Mouse (Mus musculus): ENCODE measurements around the gene Vps53. TPM values are rescaled to one million over a fixed set of nuclear protein-coding genes. Genes with fewer than 3 reads are reported as not detected.
A peak's percentile ranks its signal among the peaks of the same experiment; 100 is the strongest.

The Vps53 gene
- polyA plus RNA-seq, 1 experiment: 64.3 TPM

DNA sequence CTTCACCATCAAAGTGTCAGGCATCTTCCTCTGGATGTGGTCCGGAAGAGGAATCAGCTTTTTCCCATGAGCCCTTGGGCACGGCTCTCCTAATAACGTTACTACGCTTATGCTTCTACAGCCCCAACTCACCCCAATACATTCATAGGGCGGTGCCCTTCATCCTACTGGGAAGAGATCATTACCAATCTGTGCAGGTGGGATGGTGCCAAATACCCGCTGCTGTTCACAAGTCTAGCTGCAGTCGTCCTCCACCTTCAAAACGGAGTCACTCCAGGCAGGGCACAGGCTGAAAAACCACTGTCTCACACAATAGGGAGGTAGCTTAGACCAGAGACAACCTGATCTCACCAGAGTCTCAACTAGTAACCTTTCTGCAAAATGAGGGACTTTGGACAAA lies 144.3 kb downstream of the Vps53 start:
- peaks cover 32% of the 10 kb centered on the region for H3K4me1 ChIP-seq (ENCODE audit: control insufficient read depth, insufficient read depth, low read length)
- no peak overlapping the region for H3K4me3 ChIP-seq (replicated peaks; ENCODE audit: insufficient read depth, low read depth, low read length)
- WGBS: 12% methylated on average over 8 of the region's 8 CpGs
- no peaks in the 10 kb centered on the region for H3K27me3 ChIP-seq (ENCODE audit: control insufficient read depth, insufficient read depth, low read length)
- H3K27ac ChIP-seq (ENCODE audit: insufficient read depth, low read length): peak overlapping the region; percentile 24; the same call in 1 of the 2 replicates
- DNase-seq: peak; percentile 68 to 76
- TF ChIP-seq POLR2A (IDR thresholded peaks at IDR 0.05; ENCODE audit: borderline replicate concordance, insufficient read depth, low read length): no peak
- TF ChIP-seq CTCF (IDR thresholded peaks at IDR 0.05; ENCODE audit: borderline replicate concordance, insufficient read depth, low read depth, low read length): no peak

DNA sequence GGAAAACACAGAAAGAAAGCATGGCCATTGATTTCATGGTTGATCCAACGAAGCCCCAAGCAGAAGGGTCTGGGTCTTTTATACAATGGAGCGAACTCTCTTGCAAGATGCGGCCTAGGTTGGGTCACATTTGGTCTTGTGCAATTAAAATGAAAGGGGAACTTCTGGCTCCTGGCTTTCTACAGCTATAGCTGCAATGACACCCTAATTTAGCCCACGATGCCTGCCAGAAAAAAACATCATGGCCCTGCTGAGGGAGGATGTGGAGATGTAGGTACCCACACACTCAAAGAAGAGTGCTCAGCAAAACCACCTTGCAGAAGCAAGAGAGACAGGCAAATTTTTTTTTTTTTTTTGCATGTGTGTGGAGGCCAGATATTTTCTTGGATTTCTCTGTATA lies 145.6 kb downstream of the Vps53 start:
- DNase-seq: no peak
- TF ChIP-seq CTCF (IDR thresholded peaks at IDR 0.05; ENCODE audit: borderline replicate concordance, insufficient read depth, low read depth, low read length): no peak
- TF ChIP-seq POLR2A (IDR thresholded peaks at IDR 0.05; ENCODE audit: borderline replicate concordance, insufficient read depth, low read length): no peak
- H3K4me1 ChIP-seq (ENCODE audit: control insufficient read depth, insufficient read depth, low read length): peaks cover 29% of the 10 kb centered on the region
- no peak overlapping the region for H3K4me3 ChIP-seq (replicated peaks; ENCODE audit: insufficient read depth, low read depth, low read length)
- no peaks in the 10 kb centered on the region for H3K27me3 ChIP-seq (ENCODE audit: control insufficient read depth, insufficient read depth, low read length)
- no peak overlapping the region for H3K27ac ChIP-seq (ENCODE audit: insufficient read depth, low read length)
- WGBS: 96% methylated on average over 4 of the region's 4 CpGs

DNA sequence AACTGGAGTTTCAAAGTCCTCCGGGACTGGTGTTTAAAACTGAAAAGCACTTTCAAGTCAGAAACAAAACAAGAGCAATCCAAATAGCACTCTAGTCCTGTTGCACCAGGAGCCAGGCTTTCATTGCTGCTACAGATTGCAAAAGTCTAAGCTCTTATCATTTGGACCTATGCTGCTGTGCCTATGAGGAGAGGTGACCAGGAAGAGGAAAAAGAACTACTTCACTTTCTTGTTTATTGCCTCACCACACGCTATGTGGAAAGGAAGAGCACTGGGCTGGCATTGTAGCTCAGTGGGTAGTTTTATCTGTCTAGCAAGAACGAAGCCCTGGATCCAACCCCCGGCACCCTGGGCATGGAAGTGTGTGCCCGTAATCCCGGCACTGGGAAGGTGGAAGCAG lies 146.1 kb downstream of the Vps53 start:
- H3K27ac ChIP-seq (ENCODE audit: insufficient read depth, low read length): no peak overlapping the region
- 87% methylated on average over 6 of the region's 6 CpGs for WGBS
- TF ChIP-seq CTCF (IDR thresholded peaks at IDR 0.05; ENCODE audit: borderline replicate concordance, insufficient read depth, low read depth, low read length) (no peak), POLR2A (IDR thresholded peaks at IDR 0.05; ENCODE audit: borderline replicate concordance, insufficient read depth, low read length) (no peak)
- no peak overlapping the region for H3K4me3 ChIP-seq (replicated peaks; ENCODE audit: insufficient read depth, low read depth, low read length)
- no peaks in the 10 kb centered on the region for H3K27me3 ChIP-seq (ENCODE audit: control insufficient read depth, insufficient read depth, low read length)
- no peak for DNase-seq
- H3K4me1 ChIP-seq (ENCODE audit: control insufficient read depth, insufficient read depth, low read length): peaks cover 24% of the 10 kb centered on the region

DNA sequence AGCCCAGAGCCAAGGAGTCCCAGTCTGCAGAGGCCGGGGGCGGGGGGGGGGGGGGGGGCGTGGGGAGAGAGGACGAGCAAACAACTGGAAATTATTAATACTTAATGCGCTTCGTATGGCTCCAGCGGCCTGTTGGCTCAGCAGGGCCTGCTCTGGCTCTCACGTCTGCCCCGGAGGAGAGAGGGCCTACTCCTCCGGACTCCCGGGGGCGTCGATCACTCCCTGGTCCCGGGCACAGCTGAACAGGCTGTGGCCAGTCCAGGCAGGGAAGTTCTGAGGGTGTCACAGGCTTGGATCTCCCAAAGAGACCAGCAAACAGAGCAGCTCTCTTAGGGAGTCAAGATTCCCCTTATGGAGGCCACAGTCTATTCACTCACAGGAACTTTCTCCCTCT lies 151.4 kb downstream of the Vps53 start:
- peak in 1 of 2 experiments; percentile 51 for DNase-seq
- Histone ChIP-seq H3K27me3 (ENCODE audit: control insufficient read depth, insufficient read depth, low read length) (no peaks in the 10 kb centered on the region), H3K4me1 (ENCODE audit: control insufficient read depth, insufficient read depth, low read length) (peaks cover 19% of the 10 kb centered on the region), H3K4me3 (replicated peaks; ENCODE audit: insufficient read depth, low read depth, low read length) (peak overlapping the region; percentile 100), H3K27ac (ENCODE audit: insufficient read depth, low read length) (peak overlapping the region; percentile 48; the same call in 1 of the 2 replicates)
- TF ChIP-seq POLR2A (IDR thresholded peaks at IDR 0.05; ENCODE audit: borderline replicate concordance, insufficient read depth, low read length) (no peak), CTCF (IDR thresholded peaks at IDR 0.05; ENCODE audit: borderline replicate concordance, insufficient read depth, low read depth, low read length) (no peak)
- WGBS: 6% methylated on average over 14 of the region's 14 CpGs

DNA sequence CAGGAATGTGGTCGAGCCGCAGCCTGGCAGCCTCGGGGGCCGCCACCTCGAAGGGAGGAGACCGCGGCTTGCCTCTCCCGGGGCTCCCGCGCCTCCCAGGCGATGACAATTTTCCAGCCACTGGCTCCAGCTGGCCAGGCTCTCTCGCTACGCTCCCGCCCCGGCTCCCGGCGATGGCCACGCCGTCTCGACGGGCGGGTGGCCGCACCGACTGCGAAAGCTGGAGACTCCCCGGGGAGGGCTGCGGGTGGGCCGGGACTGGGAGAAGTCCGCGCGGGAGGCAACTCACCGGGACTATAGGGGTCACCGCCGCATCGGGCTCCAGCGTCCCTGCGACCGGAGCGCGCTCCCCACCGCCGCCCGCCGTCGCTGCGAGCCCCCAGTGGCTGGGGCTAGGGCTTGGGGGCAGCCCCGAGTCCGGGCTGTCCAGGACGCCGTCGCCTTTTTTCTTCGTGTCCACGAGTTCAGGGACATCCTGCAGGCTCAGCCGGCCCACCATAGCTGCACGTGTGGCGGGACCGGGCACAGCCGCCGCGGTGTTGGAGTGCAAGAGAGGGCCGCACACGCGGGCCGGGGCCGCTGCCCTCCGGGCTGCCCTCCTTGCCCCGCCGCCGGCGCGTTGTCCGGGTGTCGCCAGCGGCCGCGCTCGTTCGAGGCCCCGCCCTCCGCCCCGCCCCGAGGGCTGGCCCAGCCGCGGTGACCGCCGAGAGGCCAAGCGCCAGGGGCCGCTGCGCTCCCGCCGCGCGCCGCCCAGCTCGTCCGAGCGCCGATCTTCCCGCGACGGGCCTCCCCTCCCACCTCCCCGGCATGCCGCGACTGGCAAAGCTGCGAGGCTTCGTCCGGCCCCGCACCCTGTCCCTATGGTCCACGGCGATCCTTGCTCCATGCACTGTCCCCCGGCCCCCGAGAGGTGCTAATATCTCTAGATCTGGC lies 152.0 kb downstream of the Vps53 start, which contains the start of gene Rflnb:
Gene Rflnb, minus strand, starts transcription at position 644 of the 933 bp plus-strand sequence.
- peak; percentile 87 to 89 for DNase-seq
- Histone ChIP-seq H3K27ac (ENCODE audit: insufficient read depth, low read length) (peak within 1 kb of the TSS; percentile 95), H3K4me1 (ENCODE audit: control insufficient read depth, insufficient read depth, low read length) (peaks cover 19% of the 10 kb centered on the region), H3K27me3 (ENCODE audit: control insufficient read depth, insufficient read depth, low read length) (no peaks in the 10 kb centered on the region), H3K4me3 (replicated peaks; ENCODE audit: insufficient read depth, low read depth, low read length) (peak within 1 kb of the TSS; percentile 100)
- WGBS: 1% methylated on average over 101 of the region's 112 CpGs
- TF ChIP-seq POLR2A (IDR thresholded peaks at IDR 0.05; ENCODE audit: borderline replicate concordance, insufficient read depth, low read length): peak; percentile 58; the same call in 1 of the 2 replicates
- peak; percentile 29; the same call in 1 of the 2 replicates for TF ChIP-seq CTCF (IDR thresholded peaks at IDR 0.05; ENCODE audit: borderline replicate concordance, insufficient read depth, low read depth, low read length)

DNA sequence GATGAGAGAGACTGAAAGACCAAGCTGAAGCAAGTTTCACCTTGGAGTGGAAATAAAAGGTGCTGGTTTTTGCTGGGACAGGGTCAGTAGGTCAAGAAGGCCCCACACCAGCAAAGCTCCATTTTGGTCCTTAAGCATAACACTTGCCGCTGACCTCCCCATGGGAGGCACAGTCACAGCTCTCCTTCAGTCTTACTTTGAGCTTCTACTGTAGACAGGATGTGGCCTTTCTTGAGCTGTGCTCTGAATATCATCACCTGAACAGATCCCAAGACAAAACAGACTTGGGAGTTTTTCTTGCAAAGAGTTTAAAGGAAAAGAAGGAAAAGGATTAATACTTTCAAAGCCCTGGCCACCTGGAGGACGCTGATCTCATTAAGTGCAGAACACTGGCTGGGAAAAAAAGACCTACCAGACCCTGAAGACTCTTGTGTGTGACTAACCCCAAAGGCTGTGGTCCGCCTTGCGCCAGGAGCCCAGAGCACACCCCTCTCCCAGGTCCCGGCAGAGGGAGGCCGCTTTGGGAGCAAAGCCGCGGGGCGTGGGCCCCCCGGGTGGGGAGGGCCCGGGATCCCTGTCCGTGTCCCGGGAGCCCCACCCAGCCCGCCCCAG lies 152.8 kb downstream of the Vps53 start:
- 11% methylated on average over 14 of the region's 14 CpGs for WGBS
- no peak overlapping the region for H3K27ac ChIP-seq (ENCODE audit: insufficient read depth, low read length)
- no peak for TF ChIP-seq CTCF (IDR thresholded peaks at IDR 0.05; ENCODE audit: borderline replicate concordance, insufficient read depth, low read depth, low read length)
- no peak for TF ChIP-seq POLR2A (IDR thresholded peaks at IDR 0.05; ENCODE audit: borderline replicate concordance, insufficient read depth, low read length)

DNA sequence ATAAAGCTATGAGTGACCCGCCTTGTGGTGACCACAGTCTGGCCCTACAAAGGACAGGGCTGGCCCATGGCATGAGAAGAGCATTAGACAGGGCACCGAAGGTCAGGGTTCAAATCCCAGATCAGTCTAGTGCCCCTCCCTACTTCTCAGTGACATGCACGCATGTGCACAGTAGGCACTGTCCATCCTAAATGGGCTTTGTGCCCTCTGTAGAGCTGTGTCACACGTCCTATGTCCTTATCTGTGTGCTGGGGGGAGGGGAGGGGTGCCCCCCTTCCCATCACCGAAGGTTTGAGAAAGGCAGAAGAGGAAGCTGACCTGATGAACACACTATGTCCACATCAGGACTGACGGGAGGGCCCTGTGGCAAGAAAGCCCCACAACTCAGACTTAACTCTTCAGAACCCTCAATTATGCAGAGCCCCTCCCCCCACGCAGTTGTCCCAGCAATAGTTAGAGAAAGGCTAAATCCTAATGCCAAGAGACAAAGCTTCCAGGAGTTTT lies 154.3 kb downstream of the Vps53 start:
- Histone ChIP-seq H3K27me3 (ENCODE audit: control insufficient read depth, insufficient read depth, low read length) (no peaks in the 10 kb centered on the region), H3K27ac (ENCODE audit: insufficient read depth, low read length) (no peak overlapping the region), H3K4me3 (replicated peaks; ENCODE audit: insufficient read depth, low read depth, low read length) (no peak overlapping the region), H3K4me1 (ENCODE audit: control insufficient read depth, insufficient read depth, low read length) (peaks cover 25% of the 10 kb centered on the region)
- WGBS: 68% methylated on average over 7 of the region's 7 CpGs
- no peak for TF ChIP-seq CTCF (IDR thresholded peaks at IDR 0.05; ENCODE audit: borderline replicate concordance, insufficient read depth, low read depth, low read length)
- TF ChIP-seq POLR2A (IDR thresholded peaks at IDR 0.05; ENCODE audit: borderline replicate concordance, insufficient read depth, low read length): no peak
- DNase-seq: no peak

More for the DNA sequence above, 152.8 kb downstream of the Vps53 start:
- Histone ChIP-seq H3K4me3 (replicated peaks; ENCODE audit: insufficient read depth, low read depth, low read length) (peak overlapping the region; percentile 100), H3K4me1 (ENCODE audit: control insufficient read depth, insufficient read depth, low read length) (peaks cover 19% of the 10 kb centered on the region), H3K27me3 (ENCODE audit: control insufficient read depth, insufficient read depth, low read length) (no peaks in the 10 kb centered on the region)
- DNase-seq: peak in 1 of 2 experiments; percentile 14
